Mouse (Mus musculus) forebrain, embryonic 16.5 days (tissue): ENCODE measurements around the gene Cox7a1. TPM values are rescaled to one million over a fixed set of nuclear protein-coding genes. Genes with fewer than 3 reads are reported as not detected.
"Not testable (repeated sequence)": the region's sequence is repeated elsewhere in the genome, so short reads cannot be mapped to it uniquely, and the experiment has no call there.

Source experiments
- ATAC-seq: fragments of 200-750 bp; cut with Nextera tagmentation; 2 replicates; pipeline ENCODE4 v1.8.0; 2017; ENCODE audit warnings: mild to moderate bottlenecking, moderate library complexity
- H3K27ac ChIP-seq: fragments of 300-500 bp; sonication (generic); 2 replicates; pipeline ENCODE4 v1.5.1; 2014; ENCODE audit warnings: low read length, control low read depth
- H3K27me3 ChIP-seq: fragments of 300-500 bp; sonication (generic); replicated peaks from 2 replicates; pipeline ENCODE4 v1.6.1; 2014; ENCODE audit warnings: low read length; ENCODE audit not compliant: control insufficient read depth, insufficient read depth
- H3K36me3 ChIP-seq: fragments of 300-500 bp; sonication (generic); 2 replicates; pipeline ENCODE4 v1.6.1; 2014; ENCODE audit not compliant: control insufficient read depth, insufficient read depth
- H3K4me1 ChIP-seq: fragments of 300-500 bp; sonication (generic); replicated peaks from 2 replicates; pipeline ENCODE4 v1.6.1; 2014; ENCODE audit warnings: low read length; ENCODE audit not compliant: control insufficient read depth, insufficient read depth
- H3K4me2 ChIP-seq: fragments of 300-500 bp; sonication (generic); 2 replicates; pipeline ENCODE4 v1.6.1; 2014; ENCODE audit warnings: mild to moderate bottlenecking, low read length, control low read depth
- H3K4me3 ChIP-seq: fragments of 300-500 bp; sonication (generic); replicated peaks from 2 replicates; pipeline ENCODE4 v1.5.1; 2014; ENCODE audit warnings: mild to moderate bottlenecking, low read length, control low read depth
- H3K9ac ChIP-seq: fragments of 300-500 bp; sonication (generic); replicated peaks from 2 replicates; pipeline ENCODE4 v1.6.1; 2014; ENCODE audit warnings: low read depth, low read length, control low read depth
- H3K9me3 ChIP-seq: fragments of 300-500 bp; sonication (generic); 2 replicates; pipeline ENCODE4 v1.6.1; 2016; ENCODE audit warnings: low read length; ENCODE audit not compliant: control insufficient read depth
- WGBS: fragments of 180-500 bp; shearing (Covaris S2); extraction: QIAGEN DNeasy Blood & Tissue Kit; methylation state at CpG from one replicate; pipeline ENCODE4 v1.1.7; 2014; 5-methylcytosine and 5-hydroxymethylcytosine counted together
- polyA plus RNA-seq: library from polyadenylated mRNA; unstranded; fragments of >200 nt; fragmentation: Nextera tagmentation; extraction: Ambion mirVana; gene quantifications from 2 replicates; pipeline ENCODE4 v1.2.1, GENCODE M21; 2015

Gene Cox7a1
- polyA plus RNA-seq, 1 experiment from 2014 or later: 4.1 TPM

DNA sequence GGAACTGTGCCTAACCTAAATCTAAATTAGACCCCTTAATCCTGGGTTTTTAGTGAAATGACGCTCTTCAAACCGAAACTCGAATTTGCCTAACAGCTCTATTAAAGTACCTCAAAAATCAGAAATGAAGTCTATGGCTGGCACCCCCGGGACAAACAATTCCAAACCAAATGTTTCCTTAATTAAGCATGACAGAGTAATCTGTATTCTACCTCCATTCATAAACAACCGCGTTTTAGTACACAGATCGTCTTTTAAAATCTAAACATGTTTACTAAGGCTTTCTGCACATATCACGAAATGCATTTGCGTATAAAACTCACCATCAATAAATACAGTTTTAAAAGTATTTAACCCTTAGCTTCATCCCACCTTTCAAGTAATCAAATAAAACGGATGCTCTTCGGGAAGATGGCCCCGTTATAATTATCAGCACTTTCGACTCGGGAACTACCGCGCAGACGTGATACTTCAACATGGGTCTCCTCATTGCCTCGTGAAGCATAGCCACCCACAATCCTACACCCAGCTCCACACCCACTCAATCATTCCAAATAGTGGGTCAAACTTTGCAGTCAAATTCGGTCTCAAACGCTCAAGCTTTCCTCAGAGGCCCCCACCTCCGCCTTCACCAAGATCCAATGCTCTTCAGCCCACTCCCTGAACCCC, 14.9 kb upstream of the Cox7a1 start:
- Histone ChIP-seq H3K27ac (peak overlapping the region; percentile 91), H3K9ac (peak overlapping the region; percentile 88), H3K4me1 (peaks cover 20% of the 10 kb centered on the region), H3K9me3 (peaks cover 16% of the 10 kb centered on the region), H3K4me2 (peak overlapping the region; percentile 64), H3K27me3 (no peaks in the 10 kb centered on the region), H3K36me3 (peaks cover 21% of the 10 kb centered on the region), H3K4me3 (peak overlapping the region; percentile 59)
- ATAC-seq: peak; percentile 35
- WGBS: 3% methylated on average over 21 of the region's 21 CpGs

DNA sequence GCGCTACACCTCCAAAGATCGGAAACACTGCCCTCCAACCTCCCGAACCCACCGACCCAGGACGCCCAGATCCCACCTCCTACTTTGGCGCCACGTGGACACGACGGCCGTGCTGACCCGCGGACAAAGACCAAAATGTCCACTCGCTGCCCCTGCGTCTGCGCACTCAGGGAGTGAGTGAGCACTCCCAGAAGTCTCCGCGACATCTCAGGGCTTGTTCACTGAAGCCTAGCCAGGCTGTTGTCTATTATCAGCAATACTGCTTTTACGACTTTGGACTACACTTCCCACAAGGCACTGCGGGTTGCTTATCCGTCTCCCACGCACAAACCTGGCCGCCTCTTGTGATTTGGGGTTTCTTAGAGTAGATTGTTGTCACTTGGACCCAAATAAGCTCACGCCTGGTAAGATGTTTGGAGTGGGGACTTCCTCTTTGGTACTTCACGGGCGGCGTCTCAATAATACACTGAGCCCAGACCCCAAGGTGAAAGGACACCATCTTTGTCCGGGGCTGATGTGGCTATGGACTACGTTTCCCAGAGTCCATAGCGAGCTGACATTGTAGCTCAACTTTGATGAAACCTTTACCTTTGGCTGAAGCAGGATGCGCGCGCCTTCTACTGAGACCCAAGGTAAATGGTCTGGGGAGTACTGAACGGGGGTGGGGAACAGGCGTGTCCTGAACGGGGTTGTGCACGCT, 14.2 kb upstream of the Cox7a1 start, which contains the start of gene Zfp146:
TSS of gene Zfp146 (minus strand) at position 168 of the 700 bp plus-strand sequence.
- Histone ChIP-seq H3K4me3 (peak within 1 kb of the TSS; percentile 59), H3K4me1 (peaks cover 20% of the 10 kb centered on the region), H3K9ac (peak within 1 kb of the TSS; percentile 88), H3K36me3 (peaks cover 20% of the 10 kb centered on the region), H3K27ac (peak within 1 kb of the TSS; percentile 91), H3K4me2 (peak within 1 kb of the TSS; percentile 64), H3K9me3 (peaks cover 12% of the 10 kb centered on the region), H3K27me3 (no peaks in the 10 kb centered on the region)
- under 1% methylated on average over 36 of the region's 36 CpGs for WGBS
- ATAC-seq: peak; percentile 97

DNA sequence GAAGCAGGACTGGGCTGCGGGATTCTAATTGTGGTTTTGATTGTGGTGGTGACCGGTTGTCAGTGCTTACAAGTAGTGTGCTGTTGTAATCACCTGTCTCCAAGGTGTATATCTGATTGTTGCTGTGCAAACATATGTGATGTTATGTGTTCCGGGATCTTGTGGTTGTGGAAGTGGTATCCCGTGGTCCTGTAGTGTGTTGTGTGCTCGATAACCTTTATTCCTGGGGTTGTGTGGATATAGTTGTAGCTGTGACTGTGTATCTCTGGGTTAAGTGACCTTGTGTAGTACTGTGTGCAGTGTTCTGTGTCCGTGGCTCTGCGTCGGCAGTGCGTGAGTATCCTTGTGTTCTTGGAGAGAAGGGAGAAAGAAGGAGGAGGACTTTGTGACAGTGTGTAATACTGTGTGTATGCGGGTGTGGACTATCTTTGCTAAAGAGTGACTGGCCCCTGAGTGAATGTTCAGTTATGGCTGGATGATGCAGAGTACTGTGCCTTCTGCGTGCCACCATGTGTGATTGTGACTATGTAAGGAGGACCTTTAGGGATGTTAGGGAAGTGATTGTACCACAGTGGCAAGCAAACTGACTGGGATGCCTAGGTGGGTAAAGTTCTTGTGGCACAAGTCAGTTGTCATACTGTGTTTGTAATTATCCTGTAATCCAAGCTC, 13.5 kb upstream of the Cox7a1 start:
- H3K36me3 ChIP-seq: peaks cover 14% of the 10 kb centered on the region
- no peak overlapping the region; the same call in 1 of the 2 replicates for H3K27ac ChIP-seq
- peaks cover 8% of the 10 kb centered on the region for H3K9me3 ChIP-seq
- peak overlapping the region; percentile 59 for H3K4me3 ChIP-seq
- H3K9ac ChIP-seq: peak overlapping the region; percentile 88
- peak overlapping the region; percentile 60 for H3K4me2 ChIP-seq
- ATAC-seq: no peak
- H3K27me3 ChIP-seq: no peaks in the 10 kb centered on the region
- WGBS: 27% methylated on average over 11 of the region's 11 CpGs
- peaks cover 20% of the 10 kb centered on the region for H3K4me1 ChIP-seq

DNA sequence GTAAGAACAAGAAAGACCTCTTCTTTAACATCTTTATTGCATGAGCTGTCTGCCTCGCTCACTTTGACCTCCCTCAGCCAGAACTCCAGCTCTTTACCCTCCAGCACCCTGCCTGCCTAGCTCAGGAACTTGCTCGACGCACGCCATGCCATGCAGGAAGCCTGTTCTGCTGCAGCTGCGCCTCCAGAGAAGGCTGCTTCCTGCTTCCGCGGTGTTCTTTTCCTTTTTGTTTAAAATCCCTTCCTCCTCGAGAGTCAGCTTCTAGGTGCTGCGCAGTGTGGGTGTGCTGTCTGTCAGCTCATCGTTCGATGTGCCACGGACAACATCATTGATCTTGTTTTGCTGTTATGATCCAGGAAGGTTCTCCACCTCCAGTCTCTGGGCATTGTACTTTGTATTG, 7.5 kb upstream of the Cox7a1 start:
- H3K27me3 ChIP-seq: no peaks in the 10 kb centered on the region
- no peaks in the 10 kb centered on the region for H3K9me3 ChIP-seq
- 93% methylated on average over 12 of the region's 12 CpGs for WGBS
- no peak overlapping the region for H3K27ac ChIP-seq
- no peak overlapping the region for H3K4me2 ChIP-seq
- no peak overlapping the region for H3K9ac ChIP-seq
- peaks cover 10% of the 10 kb centered on the region for H3K36me3 ChIP-seq
- no peaks in the 10 kb centered on the region for H3K4me1 ChIP-seq
- ATAC-seq: no peak
- no peak overlapping the region for H3K4me3 ChIP-seq

DNA sequence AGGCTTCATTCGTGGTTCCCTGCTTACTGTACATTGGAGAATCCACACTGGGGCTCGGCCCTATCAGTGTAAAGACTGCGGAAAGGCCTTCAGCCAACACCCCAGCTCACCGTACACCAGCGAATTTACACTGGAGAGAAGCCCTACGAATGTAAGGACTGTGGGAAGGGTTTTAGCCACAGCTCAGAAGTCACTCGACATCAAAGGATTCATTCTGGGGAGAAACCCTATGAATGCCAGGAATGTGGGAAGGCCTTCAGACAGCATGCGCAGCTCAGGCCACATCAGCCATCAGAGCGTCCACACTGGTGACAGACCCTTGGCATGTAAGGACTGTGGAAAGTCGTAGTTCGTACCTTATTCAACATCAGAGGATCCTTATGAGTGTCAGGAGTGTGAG, 5.7 kb upstream of the Cox7a1 start:
- WGBS: 87% methylated on average over 11 of the region's 11 CpGs
- no peaks in the 10 kb centered on the region for H3K4me1 ChIP-seq
- no peak overlapping the region for H3K27ac ChIP-seq
- no peaks in the 10 kb centered on the region for H3K27me3 ChIP-seq
- H3K4me3 ChIP-seq: no peak overlapping the region
- H3K9me3 ChIP-seq: no peaks in the 10 kb centered on the region
- no peak for ATAC-seq
- peaks cover 10% of the 10 kb centered on the region for H3K36me3 ChIP-seq
- no peak overlapping the region for H3K4me2 ChIP-seq
- no peak overlapping the region for H3K9ac ChIP-seq

DNA sequence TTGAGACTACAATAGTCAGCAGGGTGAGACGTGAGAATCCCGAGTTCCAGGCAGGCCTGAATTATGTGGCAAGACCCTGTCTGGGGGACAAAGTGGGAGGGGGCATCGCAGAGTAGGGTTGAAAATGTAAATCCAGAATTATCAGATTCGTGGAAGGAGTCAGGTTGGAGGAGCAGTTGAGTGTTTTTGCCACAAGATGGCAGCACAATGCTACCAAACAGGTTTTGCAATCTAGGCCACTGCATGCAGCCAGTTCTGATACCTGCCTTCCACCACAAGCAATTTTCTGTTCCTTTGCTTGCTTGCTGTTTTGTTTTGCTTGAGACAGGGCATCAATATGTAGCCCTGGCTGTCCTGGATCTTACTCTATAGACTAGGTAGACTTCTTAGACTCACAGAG, 2.6 kb upstream of the Cox7a1 start:
- H3K27me3 ChIP-seq: no peaks in the 10 kb centered on the region
- H3K27ac ChIP-seq: 0 out of 2 replicates have a peak overlapping the region, but pooled peaks have one; percentile 3

DNA sequence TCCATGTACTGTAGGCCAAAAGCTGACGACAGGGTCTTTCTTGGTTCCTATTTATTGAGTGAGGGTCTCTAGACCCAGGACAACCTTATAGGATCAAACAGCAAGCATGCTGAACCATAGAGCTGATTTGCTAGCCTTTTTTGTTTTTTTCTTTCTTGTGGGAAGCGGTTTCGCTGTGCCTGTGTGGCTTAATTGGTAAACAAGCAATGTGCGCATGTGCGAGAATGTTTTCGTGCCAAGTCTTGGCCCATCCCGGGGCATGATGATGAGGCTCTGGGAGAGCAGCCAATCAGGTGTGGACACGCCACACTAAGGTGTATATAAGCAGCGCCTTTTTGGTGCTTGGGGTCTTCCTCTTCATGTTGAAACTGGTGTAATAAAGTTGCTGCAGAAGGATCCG, 2.0 kb upstream of the Cox7a1 start:
- H3K4me1 ChIP-seq, H3K4me2 ChIP-seq, H3K9ac ChIP-seq, H3K9me3 ChIP-seq, H3K27me3 ChIP-seq, H3K27ac ChIP-seq, H3K4me3 ChIP-seq, ATAC-seq: not testable (repeated sequence)
- WGBS: 84% methylated on average over 9 of the region's 10 CpGs
- H3K36me3 ChIP-seq: peaks cover 18% of the 10 kb centered on the region

More for the DNA sequence above, 2.6 kb upstream of the Cox7a1 start:
- H3K4me1 ChIP-seq: peaks cover 7% of the 10 kb centered on the region
- no peaks in the 10 kb centered on the region for H3K9me3 ChIP-seq
- H3K4me2 ChIP-seq: no peak overlapping the region
- H3K4me3 ChIP-seq: no peak overlapping the region
- 2% methylated on average over 4 of the region's 4 CpGs for whole genome bisulfite sequencing
- peak; percentile 60; the same call in 1 of the 2 replicates for ATAC-seq
- H3K9ac ChIP-seq: no peak overlapping the region
- H3K36me3 ChIP-seq: peaks cover 12% of the 10 kb centered on the region

DNA sequence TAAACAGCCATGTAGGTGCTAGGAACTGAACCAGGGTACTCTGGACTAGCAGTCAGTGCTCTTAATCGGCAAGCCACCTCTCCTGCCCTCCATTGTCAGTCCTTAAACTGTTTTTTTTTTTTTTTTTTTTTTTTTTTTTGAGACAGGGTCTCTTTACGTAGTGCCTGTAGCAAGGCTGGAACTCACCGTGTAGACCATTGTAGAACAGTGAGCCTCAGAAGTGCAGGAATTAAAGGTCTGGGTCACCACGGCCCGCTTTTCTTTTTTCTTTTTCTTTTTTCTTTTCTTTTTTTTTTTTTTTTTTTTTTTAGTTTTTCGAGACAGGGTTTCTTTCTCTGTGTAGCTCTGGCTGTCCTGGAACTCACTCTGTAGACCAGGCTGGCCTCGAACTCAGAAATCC, 755 bp upstream of the Cox7a1 start:
- H3K27ac ChIP-seq, H3K4me1 ChIP-seq, H3K4me2 ChIP-seq, H3K9me3 ChIP-seq, H3K9ac ChIP-seq, H3K27me3 ChIP-seq, H3K4me3 ChIP-seq, ATAC-seq: not testable (repeated sequence)
- peaks cover 25% of the 10 kb centered on the region for H3K36me3 ChIP-seq
- WGBS: 64% methylated on average over 7 of the region's 7 CpGs

DNA sequence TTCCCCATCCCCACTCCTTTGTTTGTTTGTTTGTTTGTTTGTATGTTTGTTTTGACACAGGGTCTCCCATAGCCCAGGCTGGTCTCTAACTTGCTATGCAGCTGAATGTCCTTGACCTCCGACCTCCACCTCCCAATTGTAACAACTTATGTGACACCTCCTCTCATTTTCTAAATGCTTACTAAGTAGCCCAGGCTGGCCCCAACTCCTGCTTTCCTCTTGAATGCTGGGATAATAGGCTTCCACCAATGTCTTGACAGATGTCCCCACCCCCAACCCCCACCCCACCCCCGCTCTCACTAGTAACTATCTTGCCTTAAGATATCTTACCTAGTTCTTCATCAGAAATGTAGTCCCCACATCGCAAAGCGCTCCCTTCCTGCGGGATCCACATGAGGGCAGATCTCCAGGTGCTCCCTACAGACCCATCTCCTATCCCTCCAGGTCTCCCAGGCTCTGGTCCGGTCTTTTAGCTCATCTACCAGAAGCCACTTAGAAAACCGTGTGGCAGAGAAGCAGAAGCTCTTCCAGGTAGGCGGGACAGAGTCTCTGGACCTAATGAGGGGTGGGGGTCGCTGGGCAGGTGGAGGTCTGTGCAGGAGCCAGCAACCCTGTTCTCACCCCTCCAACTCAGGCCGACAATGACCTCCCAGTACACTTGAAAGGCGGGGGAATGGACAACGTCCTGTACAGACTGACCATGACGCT, 851 bp downstream of the Cox7a1 start:
- Histone ChIP-seq H3K4me1 (peaks cover 7% of the 10 kb centered on the region), H3K27ac (no peak overlapping the region), H3K27me3 (no peaks in the 10 kb centered on the region), H3K4me3 (no peak overlapping the region), H3K4me2 (no peak overlapping the region), H3K9me3 (no peaks in the 10 kb centered on the region), H3K9ac (no peak overlapping the region), H3K36me3 (peaks cover 23% of the 10 kb centered on the region)
- 77% methylated on average over 13 of the region's 13 CpGs for WGBS
- no peak for ATAC-seq
